Mouse (Mus musculus) NIH3T3 (cell line): ENCODE measurements around the gene Mei4.
A peak's percentile ranks its signal among the peaks of the same experiment; 100 is the strongest.

Experiments used
- DNase-seq: peaks from one replicate; pipeline ENCODE4 v3.0.0-alpha.2; 2012; ENCODE audit warnings: low read depth

Mei4 gene

DNA sequence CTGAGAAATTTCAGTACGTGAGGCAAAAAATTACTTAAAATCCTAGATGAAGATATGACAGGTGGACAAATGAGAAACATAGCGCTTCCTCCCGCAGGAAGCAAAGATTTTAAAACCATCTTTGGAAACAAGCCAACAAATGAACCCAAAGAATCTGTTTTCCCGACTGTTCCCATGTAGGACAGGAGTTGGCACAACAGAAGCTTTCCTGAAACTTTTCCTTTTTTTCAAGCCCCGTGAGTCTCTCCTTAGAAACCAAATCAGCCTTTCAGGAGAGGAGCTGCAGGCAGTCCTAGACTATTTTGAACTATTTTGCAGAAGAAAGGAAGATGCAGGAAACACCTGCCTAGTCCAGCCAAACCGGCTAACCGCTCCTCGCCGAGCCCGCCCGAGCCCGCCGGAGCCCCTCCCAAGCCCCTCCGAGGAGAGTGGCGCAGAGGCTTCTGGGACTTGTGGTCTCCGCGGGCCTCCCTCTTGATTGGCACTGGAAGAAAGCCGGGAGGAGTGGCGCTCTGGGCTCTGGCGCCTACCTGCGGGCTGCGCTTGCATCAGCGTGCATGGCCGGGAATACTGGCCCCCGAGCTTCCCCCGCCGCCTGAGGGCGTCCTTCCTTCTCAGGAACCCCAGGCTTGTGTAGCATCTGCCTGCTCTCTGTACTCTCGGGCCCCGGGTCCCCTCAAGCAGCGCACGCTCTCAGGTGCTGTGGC, at the start of gene Mei4:
Mei4 (plus strand) TSS at position 490 of the 707 bp plus-strand sequence.
- DNase-seq = no peak

DNA sequence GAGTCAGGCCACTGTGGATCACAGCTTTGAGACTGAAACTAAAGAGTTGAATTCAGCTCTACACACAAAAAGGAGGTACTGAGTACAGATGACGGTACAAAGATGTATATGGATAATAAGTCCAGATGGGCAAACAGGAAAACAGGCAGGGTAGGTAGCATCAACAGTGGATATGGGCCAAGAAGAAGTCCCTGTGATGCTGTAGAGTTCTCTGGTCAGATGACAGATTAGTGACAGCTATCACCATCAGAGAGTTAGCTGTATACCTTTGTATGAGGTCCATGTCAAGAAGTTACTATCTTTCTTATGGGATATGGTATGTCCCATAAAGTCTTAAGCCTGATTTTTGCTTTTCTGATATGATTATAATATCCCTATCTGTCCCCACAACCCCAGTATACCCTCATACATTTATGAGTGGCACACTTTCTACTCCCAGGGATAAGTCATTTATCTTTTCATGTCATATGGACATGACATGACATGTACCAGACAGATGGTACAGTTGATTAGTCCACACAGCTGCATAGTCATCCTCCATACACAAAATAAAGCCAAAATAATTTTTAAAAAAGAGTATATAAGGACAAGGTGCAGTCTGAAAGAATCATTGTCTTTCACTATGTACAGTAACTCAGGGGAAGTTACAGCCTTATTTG, 43.6 kb upstream of the Mei4 start:
- no peak for DNase-seq

DNA sequence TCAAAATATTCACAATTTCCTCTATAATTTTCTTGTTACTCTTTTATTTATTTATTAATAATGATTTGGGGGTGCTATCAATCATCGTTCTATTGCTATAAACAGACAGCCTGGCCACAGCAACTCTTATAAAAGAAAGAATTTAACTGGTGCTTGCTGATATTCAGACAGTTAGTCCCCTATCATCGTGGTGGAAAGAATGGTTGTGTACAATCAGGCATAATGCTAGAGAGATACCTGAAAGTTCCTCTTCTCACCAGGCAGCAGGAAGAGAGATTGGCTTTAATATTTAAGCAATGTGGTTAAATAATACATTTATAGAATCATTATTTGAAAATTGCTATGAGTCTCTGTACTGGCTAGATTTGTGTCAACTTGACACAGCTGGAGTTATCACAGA, 35.9 kb upstream of the Mei4 start:
- no peak for DNase-seq

DNA sequence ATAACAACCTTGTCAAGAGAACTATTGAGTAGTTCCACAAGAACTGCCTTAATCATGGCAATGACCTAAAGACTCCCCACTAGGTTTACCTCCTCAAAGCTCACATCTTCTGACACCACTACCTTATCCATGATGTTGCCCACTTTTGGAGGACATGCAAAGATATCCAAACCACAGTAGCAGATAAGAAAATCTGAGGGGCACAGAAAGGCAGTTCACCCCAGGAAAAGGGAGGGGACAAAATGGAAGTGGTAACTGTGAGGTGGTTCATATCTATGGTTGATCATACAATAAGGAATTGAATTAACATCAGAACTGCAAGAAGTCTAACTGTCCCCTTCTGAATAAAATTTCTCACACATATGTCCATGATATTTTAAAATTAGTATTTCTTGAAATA, 29.4 kb upstream of the Mei4 start:
- DNase-seq = no peak

DNA sequence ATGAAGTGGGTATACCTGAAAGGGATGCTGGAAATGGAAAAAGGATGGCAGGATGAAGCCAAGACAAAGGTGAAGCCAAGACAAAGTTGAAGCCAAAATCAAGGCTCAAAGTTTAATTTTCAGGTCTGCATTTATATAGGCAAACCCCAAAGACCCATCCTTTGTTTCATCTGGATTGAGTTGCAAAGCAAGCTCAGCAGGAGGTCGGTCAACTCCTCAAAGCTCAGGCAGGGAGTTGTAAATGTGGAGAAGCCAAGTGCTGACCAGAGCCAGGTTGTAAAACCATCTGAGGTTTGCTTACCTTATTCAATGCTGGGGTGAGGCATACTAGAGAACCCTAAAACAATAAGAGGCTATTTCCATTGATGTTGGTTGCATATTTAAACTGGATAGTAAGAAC, 4.6 kb upstream of the Mei4 start:
- DNase-seq = no peak

DNA sequence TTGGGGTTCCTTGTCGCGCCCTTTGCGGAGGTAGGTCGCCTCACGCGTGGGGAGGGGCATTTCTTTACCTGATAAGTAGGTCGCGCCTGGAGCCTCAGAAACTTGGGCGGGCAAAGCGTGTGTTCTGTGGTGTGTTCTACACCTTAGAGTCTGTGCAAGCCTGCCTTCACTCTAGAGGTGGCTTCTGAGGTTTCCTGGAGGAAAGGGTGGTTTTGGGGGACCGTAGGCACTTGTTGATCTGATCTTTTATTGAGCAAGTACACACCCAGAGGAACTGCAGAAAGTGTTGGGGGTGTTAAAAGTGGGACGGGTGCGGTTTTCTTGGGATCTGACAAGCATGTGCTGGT, 391 bp downstream of the Mei4 start:
- DNase-seq = no peak

DNA sequence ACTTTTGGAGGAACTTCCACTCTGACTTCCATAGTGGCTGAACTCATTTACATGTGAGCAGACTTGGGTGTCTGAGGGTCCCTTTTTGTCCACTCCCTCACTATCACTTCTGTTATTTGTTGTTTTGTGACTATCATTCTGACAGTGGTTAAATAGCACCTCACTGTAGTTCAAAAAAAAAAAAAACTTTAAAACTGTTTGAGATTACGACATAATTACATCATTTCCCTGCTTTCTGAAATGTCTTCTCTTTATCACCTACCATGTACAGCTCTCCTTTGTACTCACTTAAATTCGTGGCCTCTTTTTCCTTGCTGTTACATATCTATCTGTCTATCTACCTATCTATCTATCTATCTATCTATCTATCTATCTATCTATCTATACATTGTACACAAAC, 2.6 kb downstream of the Mei4 start:
- DNase-seq = no peak

DNA sequence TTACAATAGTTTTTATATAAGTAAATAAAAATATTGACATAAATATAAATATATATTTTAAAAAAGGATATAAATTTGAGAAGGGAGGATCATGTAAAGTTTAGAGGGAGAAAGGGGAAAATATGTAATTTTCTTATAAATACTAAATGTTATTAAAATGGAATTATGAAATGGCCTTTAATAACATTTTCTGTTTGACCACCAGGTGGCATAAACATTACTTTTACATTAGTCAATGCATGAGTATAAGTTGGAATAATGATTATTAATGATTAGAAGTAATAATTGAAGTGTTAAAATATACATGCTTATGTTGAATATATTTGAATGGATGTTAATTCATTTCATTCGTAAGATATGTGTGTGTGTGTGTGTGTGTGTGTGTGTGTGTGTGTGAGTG, 58.0 kb downstream of the Mei4 start:
- no peak for DNase-seq

DNA sequence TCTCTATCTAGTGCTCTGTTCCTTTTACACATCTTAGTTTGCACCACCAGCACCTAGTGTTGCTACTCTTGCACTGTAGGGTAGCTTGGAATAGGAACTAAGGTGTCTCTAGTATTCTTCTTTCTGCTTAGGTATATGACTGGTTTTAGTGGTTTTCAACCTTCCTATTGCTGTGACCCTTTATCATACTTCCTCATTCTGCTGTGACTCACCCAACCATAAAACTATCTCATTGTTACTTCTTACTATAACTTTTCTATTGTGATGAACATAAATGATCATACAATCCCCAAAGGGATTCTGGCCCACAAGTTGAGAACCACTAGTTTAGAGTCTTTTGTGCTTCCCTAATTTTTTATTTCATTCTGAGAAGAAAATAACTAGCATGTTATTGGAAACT, 61.3 kb downstream of the Mei4 start:
- no peak for DNase-seq

DNA sequence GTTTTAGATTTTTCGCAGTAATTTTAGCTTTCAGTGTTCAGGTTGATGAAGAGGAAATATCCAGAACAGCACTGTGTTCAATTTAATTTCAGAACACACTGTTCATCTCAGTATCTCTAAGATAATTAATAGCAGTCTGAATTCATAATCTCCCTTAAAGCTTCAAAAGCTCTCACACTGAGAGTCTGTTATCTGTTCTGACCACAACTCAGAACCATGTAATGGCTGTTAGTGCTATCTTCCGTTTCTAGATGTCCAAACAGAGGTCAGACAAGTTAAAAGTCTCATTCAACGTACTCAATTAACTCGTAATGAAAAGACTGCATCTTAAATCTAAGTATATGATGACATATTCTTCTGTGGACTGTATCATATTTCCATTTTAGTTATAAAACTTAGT, 77.1 kb downstream of the Mei4 start:
- no peak for DNase-seq

DNA sequence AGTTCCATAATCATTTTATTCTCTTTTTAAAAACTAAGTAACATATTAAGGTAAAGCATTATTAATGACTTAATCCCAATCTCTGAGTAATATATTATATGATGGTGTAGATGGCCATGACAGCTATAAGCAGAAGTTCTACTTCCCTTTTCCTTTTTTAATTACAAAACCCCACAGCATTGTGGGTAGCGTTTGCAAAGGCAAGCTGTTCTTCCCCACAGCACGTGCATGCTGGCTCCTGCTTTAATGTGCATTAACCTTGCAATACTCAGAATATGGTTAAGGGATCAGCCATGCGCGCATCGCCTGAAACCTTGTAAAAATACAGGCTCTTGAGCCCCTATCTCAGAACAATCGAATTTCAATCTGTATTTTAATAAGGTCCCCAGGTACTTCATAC, 82.2 kb downstream of the Mei4 start:
- no peak for DNase-seq

DNA sequence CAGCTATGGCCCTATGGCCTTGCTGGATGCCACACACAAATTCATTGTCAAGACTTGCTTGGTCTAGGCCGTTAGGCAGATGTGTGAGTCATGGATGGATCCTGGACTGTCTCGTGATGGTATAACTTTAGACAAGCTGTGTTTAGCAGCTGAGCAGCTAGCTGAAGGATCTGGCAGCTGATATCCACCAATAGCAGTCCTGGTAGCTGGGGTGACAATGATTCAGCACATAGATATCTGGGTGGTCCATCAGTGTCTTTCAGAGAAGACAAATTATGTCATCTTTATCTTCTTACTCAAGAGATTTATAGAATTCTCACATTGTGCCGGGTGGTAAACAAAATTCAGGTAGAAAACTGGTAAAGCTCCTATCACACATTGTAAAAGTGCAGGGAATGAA, 93.4 kb downstream of the Mei4 start:
- DNase-seq = no peak

DNA sequence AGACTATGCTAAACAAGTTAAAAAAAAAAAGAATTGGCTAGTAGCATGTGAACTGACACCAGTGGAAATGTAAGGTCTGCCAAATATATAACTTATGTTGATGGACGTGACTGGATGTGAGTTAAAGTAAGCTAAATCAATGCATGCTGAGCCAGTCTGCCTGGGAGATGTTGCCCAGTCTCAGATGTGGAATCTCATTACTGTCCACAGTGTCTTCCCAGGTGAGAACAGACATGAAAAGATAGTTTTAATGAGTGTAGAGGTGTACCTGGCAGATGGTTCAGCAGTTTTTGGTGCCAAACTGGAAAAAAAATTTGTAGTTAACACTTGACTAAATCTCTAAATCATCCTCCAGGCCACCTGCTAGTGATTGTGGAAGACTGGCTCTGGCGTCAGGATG, 94.4 kb downstream of the Mei4 start:
- DNase-seq = no peak

DNA sequence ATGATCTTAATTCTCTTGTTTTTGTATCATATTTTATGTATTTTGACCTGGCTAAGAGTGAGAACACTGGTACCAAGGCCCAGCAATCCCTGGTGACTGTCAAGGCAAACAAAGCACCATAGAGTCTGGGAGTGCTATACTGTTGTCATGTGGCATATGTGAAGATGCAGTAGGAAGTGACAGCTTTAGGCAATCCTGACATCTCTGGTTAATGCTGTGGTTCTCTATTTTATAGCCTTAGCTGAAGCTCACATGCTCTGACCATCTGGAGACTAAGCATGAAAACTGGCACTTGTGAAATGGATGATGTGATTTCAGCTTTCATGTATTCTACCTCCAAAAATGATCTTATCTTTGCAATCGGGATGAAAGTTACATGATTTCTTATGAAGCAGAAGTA, 103.3 kb downstream of the Mei4 start:
- no peak for DNase-seq

DNA sequence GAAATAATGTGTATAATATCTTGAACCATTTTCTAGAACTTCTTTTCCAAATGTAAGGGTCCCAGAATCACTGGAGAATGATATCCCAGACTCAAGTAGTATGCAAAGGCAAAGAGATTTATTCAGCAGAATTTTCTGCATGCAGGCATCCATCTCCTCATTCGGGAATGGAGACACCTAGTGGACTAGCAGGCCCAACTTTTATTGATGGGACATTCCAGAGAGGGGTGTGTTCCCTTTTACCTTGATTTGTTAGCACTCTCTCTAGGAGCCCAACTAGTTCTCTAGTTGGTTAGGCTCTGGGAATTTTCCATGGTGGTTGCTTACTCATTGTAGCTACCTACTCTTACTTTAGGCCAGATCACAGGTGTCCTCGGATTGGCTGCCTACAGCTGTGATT, 105.5 kb downstream of the Mei4 start:
- DNase-seq = no peak

DNA sequence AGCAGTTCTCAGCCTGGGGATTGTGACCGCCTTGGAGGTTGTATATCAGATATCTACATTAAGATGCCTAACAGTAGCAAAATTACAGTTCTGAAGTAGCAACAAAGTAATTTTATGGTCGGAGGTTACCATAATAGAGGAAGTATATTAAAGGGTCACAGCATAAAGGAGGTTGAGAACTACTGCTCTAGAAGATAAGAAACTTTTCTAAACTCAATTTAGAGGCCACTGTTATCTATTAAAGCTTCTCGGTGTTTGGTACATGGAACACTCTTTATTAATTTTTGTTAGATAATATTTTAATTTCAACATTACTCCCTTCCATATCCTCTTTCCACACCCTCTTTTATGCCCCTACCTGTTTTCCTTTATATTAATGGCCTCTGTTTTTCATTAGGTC, 119.0 kb downstream of the Mei4 start:
- no peak for DNase-seq

DNA sequence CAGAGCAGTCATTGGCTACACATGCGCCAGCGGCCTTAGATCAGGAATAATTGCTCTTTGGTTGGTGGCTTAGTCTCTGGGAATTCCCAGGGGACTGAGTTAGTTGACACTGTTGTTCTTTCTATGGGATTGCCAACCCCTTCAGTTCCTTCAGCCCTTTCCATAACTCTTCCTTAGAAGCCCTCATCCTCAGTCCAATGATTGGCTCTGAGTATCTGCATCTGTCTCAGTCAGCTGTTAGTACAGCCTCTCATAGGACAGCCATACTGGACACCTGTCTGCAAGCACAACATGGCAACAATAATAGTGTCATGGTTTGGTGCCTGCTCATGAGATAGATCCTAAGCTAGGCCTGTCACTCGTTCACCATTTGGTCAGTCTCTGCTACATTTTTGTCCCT, 149.5 kb downstream of the Mei4 start:
- no peak for DNase-seq

DNA sequence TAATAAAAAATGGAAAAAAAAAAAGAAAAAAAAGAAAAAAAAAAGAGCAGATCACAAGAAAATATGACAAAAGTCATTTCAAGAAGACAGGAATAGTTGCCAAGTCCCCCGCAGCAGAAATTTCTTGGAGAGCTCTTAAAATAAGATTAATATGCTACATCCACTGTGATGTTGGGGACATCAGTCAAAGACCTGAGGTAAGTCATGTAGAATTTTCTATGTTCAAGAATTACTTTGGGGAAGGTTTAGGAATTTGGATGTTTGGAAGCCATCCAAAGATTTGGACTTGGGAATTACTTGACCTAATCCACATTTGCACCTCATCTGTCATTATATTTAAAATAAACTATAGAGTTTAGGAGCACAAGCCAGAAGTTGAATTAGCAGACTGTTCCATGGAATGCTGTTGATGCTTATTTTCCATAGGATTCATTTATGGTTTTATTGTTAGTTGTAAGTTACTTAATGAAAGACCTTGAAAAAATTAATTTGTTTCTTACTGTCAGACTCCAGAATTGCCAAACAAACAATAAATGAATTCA, 179.1 kb downstream of the Mei4 start:
- DNase-seq = no peak

DNA sequence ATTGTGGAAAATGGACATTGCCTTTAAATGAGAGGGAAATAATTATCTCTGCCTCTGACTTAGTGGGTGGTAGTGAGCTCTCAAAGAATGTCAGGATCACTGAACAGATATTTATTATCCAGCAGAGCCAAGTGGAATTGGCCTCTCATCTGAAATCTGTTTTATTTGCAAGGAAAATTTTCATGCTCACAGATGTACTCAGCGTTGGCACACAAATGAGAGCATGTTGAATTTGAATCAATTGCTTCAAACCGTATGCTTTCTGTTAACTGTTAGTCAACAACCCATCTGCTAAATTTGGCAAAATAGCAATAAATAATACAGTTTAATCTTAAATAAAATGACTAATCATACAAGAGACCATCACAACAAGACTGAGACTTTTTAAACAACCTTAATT, 181.0 kb downstream of the Mei4 start:
- DNase-seq = no peak

DNA sequence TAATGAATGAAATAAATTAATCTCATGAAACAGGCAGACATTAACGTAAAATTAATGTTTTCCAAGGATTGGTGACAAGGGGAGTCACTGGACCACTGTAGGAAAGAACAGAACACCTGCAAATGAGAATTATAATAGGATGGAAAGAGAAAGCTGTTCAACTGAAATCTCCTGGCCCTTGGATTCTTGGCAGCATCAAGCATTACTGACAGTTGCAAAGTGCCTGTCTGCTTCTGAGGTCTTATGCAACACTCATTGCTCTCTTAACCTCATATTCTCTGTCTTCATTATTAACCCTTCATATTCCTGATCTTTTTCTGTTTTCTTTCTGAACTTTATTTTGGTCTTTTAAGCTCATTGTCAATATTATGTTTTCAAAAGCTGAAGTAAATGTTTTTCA, 210.4 kb downstream of the Mei4 start:
- no peak for DNase-seq

DNA sequence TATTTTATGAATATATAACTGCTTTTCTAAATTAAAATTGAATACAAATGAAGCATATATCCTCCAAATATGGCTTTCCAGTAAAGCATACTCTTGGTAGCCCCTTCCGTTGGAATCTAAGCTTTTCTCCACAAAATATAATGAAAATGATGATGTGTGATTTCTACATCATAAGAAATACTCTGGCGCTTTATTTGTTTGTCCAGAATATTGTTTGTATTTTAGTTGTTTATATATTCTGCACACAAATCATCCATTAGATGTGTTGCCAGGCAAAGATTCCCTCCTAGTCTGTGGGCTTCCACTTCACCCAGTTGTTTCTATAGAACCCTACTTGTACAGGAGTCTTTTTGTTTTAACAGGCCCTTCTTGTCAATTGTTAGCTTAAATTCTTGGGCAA, 211.8 kb downstream of the Mei4 start:
- DNase-seq = no peak

DNA sequence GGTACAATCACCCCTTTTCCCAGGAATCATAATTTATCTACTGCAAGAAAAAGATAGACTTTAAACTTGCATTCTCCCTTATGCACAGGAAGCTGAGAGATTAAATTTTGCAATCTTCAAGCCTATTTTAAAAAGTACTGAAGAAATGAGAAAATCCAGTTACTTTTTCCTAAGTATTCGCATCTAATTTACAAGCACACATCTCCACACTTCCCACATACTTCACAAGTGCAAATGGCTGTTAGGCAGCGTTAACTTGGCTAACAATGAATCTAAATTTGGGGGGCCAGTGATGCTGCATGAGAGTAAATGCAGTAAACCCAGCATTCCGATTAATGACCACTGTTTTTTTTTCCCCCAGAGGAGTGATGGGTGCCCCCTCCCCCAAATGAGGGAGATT, 232.9 kb downstream of the Mei4 start:
- DNase-seq = no peak

DNA sequence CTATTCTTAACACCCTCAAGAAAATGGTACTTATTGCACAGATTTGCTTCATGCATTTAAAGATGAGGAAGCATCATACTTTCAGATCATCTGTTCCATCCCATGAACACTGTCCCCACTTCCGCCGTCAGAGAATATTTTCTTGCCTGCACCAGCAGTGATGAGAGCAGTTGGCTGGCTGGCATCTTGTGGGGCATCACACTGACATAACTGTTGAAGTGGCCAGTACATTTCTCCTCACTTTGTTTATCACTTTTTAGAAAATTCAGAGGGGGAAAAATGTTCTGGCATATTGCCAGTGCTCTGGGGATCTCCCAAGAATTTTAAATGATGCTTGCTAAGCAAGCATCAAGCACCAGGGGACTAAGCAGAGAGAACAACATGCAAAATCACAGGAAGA, 251.4 kb downstream of the Mei4 start:
- DNase-seq = peak; percentile 1

DNA sequence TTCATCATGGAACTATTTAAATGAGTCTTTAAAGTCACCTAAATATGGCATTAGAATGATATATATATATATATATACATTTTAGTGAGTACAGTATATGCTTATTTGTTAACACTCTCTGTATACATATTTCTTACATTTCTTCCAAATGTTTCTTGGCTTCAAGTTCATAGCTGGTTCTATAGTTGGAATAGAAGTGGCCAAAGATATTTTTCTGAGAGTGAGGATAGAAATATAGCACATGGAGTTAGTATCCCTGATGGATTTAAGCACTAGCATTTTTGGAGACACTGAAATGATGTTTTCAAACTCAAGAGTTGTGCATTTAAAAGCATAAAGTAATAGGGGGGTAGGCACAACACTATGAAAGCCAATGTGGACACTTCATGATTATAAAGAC, 272.6 kb downstream of the Mei4 start:
- no peak for DNase-seq
